Mouse (Mus musculus): Measurements from ENCODE around the gene Ppp1r3g. TPM values are rescaled to one million over a fixed set of nuclear protein-coding genes. Genes with fewer than 3 reads are reported as not detected.

The Ppp1r3g gene
- polyA plus RNA-seq (2017; shearing (Covaris generic)) = not detected

GRCm38 (mm10) chr13:35958539-35958938, at the start of gene Ppp1r3g:
Gene Ppp1r3g (plus strand): TSS chr13:35958839.

Other genes starting within 250 kb of the Ppp1r3g start
- gene Rpp40, start 52.5 kb upstream of the Ppp1r3g start, polyA plus RNA-seq (2017; shearing (Covaris generic)) = 15.2 TPM
- gene Fars2, start 158.6 kb downstream of the Ppp1r3g start, polyA plus RNA-seq (2017; shearing (Covaris generic)) = 42.6 TPM
- 5.3 TPM for gene Lyrm4, start 158.7 kb downstream of the Ppp1r3g start, polyA plus RNA-seq (2017; shearing (Covaris generic))

Data from CD4-positive, CD25-positive, alpha-beta regulatory T cell, adult 9 weeks (primary cell).